Mouse (Mus musculus) lung, adult 2 months (tissue): ENCODE measurements around the gene Pde4d.

Experiments
- CTCF ChIP-seq: fragments of 200-500 bp; IDR thresholded peaks from 2 replicates; pipeline ENCODE4 v1.5.1; 2011; ENCODE audit warnings: mild to moderate bottlenecking, low read length, control low read depth; ENCODE audit not compliant: insufficient read depth
- POLR2A ChIP-seq: fragments of 200-500 bp; IDR thresholded peaks from 2 replicates; pipeline ENCODE4 v1.6.1; 2011; ENCODE audit warnings: low read depth, mild to moderate bottlenecking, control low read depth, low read length, borderline replicate concordance; ENCODE audit errors: extremely low read depth

DNA sequence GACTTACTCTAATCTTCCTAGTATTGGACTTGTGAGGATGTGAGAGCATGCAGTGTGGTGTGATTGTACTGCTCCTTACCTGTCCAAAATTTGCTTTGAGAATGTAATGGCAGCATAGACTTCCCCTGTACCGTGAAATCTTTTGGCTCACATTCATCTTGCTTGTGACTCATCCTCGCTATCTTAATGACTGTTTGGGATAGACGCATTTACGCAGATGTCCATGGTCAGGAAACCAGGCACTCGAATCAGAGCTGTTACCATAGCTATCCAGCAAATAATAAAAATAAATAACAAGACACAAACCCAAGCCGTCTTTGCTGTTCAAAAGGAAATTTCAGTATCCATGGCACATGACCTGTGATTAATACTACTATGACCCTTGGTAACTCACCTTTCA is 829.5 kb downstream of the Pde4d start:
- no peak for TF ChIP-seq POLR2A
- no peak for TF ChIP-seq CTCF
